24 mouse cellular contexts compared by ENCODE assay signal in the genomic region with DNA sequence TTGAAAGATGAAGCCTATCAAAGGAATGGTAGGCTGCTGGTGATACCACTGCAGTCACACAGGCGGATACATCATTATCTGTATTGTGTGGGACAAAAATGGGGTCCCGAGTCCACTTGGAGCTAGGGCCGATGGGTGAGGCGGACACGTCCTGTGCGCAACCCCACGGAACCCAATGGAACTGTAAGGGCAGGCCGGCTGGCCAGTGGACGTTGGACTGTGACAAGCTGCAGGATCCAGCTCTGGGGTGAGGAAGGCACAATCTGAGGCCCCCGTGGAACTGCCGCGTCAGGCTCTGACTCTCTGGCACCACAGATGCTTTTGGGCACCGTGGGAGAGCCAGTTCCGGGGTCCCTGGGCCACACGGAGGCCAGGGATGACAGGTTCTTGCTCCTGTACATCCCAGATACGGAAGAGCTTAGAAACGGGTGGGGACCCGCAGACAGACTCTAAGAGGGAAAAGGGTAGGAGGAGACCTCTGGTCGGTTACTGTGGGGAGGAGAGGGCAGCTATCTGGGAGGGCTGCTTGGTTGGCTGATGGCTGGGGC. TPM values are rescaled to one million over a fixed set of nuclear protein-coding genes. Genes with fewer than 3 reads are reported as not detected.
DNase-seq lines count a peak whose midpoint lies in the region; ATAC-seq and TF ChIP-seq lines count a peak whose summit lies in the region.
"Had no signal": no experiment of that assay in that cellular context is flagged by ENCODE, and none has a peak within 500 bp of the region (broad histone marks: within the 10 kb centered on the region; RNA-seq: fewer than 3 reads in every experiment).

No protein-coding gene starts in this region.

- H3K27ac ChIP-seq in heart, embryonic 11.5 days (ENCODE audit: low read depth, low read length) = peak overlapping the region; percentile 50; the same call in 1 of the 2 replicates
- H3K27ac ChIP-seq in kidney, embryonic 14.5 days (ENCODE audit: low read depth, low read length) = no peak overlapping the region
- H3K27ac ChIP-seq in midbrain, embryonic 15.5 days = no peak overlapping the region
- H3K27ac ChIP-seq in midbrain, postnatal 0 days (ENCODE audit: low read depth, low read length) = no peak overlapping the region
- no peak overlapping the region for H3K27ac ChIP-seq in neural tube, embryonic 15.5 days (replicated peaks)
- H3K27ac ChIP-seq: forebrain, embryonic 10.5 days; layer of hippocampus, adult 2 months; limb, embryonic 15.5 days; liver, embryonic 15.5 days had no signal

- TF ChIP-seq CTCF in midbrain, postnatal 0 days (IDR thresholded peaks at IDR 0.05) = no peak

- H3K36me3 ChIP-seq in heart, embryonic 11.5 days (ENCODE audit: control insufficient read depth, insufficient read depth, low read length) = peaks cover 8% of the 10 kb centered on the region; the same call in 1 of the 2 replicates
- H3K36me3 ChIP-seq in kidney, embryonic 14.5 days (ENCODE audit: control insufficient read depth, insufficient read depth, low read length) = peaks cover 9% of the 10 kb centered on the region; the same call in 1 of the 2 replicates
- no peaks in the 10 kb centered on the region for H3K36me3 ChIP-seq in midbrain, embryonic 15.5 days (replicated peaks)
- peaks cover 7% of the 10 kb centered on the region; the same call in 1 of the 2 replicates for H3K36me3 ChIP-seq in midbrain, postnatal 0 days (ENCODE audit: insufficient read depth, low read length)
- H3K36me3 ChIP-seq in neural tube, embryonic 15.5 days = peaks cover 10% of the 10 kb centered on the region

- no peaks in the 10 kb centered on the region for H3K4me1 ChIP-seq in heart, embryonic 11.5 days (ENCODE audit: control insufficient read depth, insufficient read depth, low read length)
- no peaks in the 10 kb centered on the region for H3K4me1 ChIP-seq in kidney, embryonic 14.5 days (ENCODE audit: control insufficient read depth, insufficient read depth, low read length)
- H3K4me1 ChIP-seq in midbrain, embryonic 15.5 days = no peaks in the 10 kb centered on the region
- H3K4me1 ChIP-seq in midbrain, postnatal 0 days (ENCODE audit: insufficient read depth, low read length) = no peaks in the 10 kb centered on the region
- no peaks in the 10 kb centered on the region for H3K4me1 ChIP-seq in neural tube, embryonic 15.5 days
- H3K4me1 ChIP-seq: limb, embryonic 15.5 days; liver, embryonic 15.5 days had no signal

- H3K4me2 ChIP-seq in heart, embryonic 11.5 days = no peak overlapping the region
- H3K4me2 ChIP-seq in kidney, embryonic 14.5 days (replicated peaks; ENCODE audit: low read depth, low read length) = no peak overlapping the region
- no peak overlapping the region for H3K4me2 ChIP-seq in midbrain, embryonic 15.5 days
- no peak overlapping the region for H3K4me2 ChIP-seq in midbrain, postnatal 0 days (ENCODE audit: low read depth, low read length, poor library complexity, severe bottlenecking)
- no peak overlapping the region for H3K4me2 ChIP-seq in neural tube, embryonic 15.5 days
- H3K4me2 ChIP-seq: limb, embryonic 15.5 days; liver, embryonic 15.5 days had no signal

- 81% methylated on average over 19 of the region's 19 CpGs for WGBS in heart, embryonic 11.5 days (ENCODE audit: insufficient replicate concordance)
- WGBS in kidney, embryonic 14.5 days = 91% methylated on average over 19 of the region's 19 CpGs
- WGBS in midbrain, embryonic 15.5 days = 88% methylated on average over 19 of the region's 19 CpGs
- whole genome bisulfite sequencing in midbrain, postnatal 0 days = 94% methylated on average over 19 of the region's 19 CpGs
- 91% methylated on average over 19 of the region's 19 CpGs for WGBS in neural tube, embryonic 15.5 days

- 0 out of 2 replicates have a peak, but pooled peaks have one; percentile 31 for ATAC-seq in heart, embryonic 11.5 days (replicated peaks; ENCODE audit: insufficient number of reproducible peaks, low FRiP score, low TSS enrichment)
- peak; percentile 20; the same call in 1 of the 2 replicates for ATAC-seq in kidney, embryonic 14.5 days (ENCODE audit: low FRiP score, low TSS enrichment)
- peak; percentile 24; the same call in 1 of the 2 replicates for ATAC-seq in midbrain, embryonic 15.5 days (replicated peaks)
- no peak; the same call in 1 of the 2 replicates for ATAC-seq in midbrain, postnatal 0 days (ENCODE audit: low FRiP score)
- 0 out of 2 replicates have a peak, but pooled peaks have one; percentile 11 for ATAC-seq in neural tube, embryonic 15.5 days (ENCODE audit: low FRiP score)

- H3K27me3 ChIP-seq in heart, embryonic 11.5 days (ENCODE audit: control insufficient read depth, insufficient read depth, low read length) = no peaks in the 10 kb centered on the region
- H3K27me3 ChIP-seq in kidney, embryonic 14.5 days (ENCODE audit: control insufficient read depth, insufficient read depth, low read length) = no peaks in the 10 kb centered on the region
- no peaks in the 10 kb centered on the region for H3K27me3 ChIP-seq in midbrain, embryonic 15.5 days (replicated peaks)
- no peaks in the 10 kb centered on the region for H3K27me3 ChIP-seq in midbrain, postnatal 0 days (ENCODE audit: insufficient read depth, low read length)
- H3K27me3 ChIP-seq in neural tube, embryonic 15.5 days (replicated peaks) = no peaks in the 10 kb centered on the region
- H3K27me3 ChIP-seq: CH12.LX; limb, embryonic 15.5 days; liver, embryonic 15.5 days had no signal

- H3K4me3 ChIP-seq in heart, embryonic 11.5 days (ENCODE audit: low read depth, low read length) = no peak overlapping the region
- no peak overlapping the region for H3K4me3 ChIP-seq in kidney, embryonic 14.5 days (ENCODE audit: low read length)
- H3K4me3 ChIP-seq in midbrain, embryonic 15.5 days = no peak overlapping the region
- no peak overlapping the region for H3K4me3 ChIP-seq in midbrain, postnatal 0 days (ENCODE audit: low read depth, low read length)
- no peak overlapping the region for H3K4me3 ChIP-seq in neural tube, embryonic 15.5 days (replicated peaks)
- H3K4me3 ChIP-seq: forebrain, embryonic 10.5 days; layer of hippocampus, adult 2 months; limb, embryonic 15.5 days; liver, embryonic 15.5 days had no signal

- no peak overlapping the region for H3K9ac ChIP-seq in heart, embryonic 11.5 days (ENCODE audit: low read depth, low read length)
- no peak overlapping the region for H3K9ac ChIP-seq in kidney, embryonic 14.5 days (ENCODE audit: low read depth, low read length)
- no peak overlapping the region for H3K9ac ChIP-seq in midbrain, embryonic 15.5 days
- no peak overlapping the region for H3K9ac ChIP-seq in midbrain, postnatal 0 days (replicated peaks; ENCODE audit: low read length, poor library complexity, severe bottlenecking)
- H3K9ac ChIP-seq in neural tube, embryonic 15.5 days (replicated peaks) = no peak overlapping the region
- H3K9ac ChIP-seq: limb, embryonic 15.5 days; liver, embryonic 15.5 days had no signal

- no peak for DNase-seq in heart, adult 9 months (ENCODE audit: low spot score in 2 of 2)
- DNase-seq in kidney, postnatal 4 days = no peak
- no peak for DNase-seq in midbrain, postnatal 0 days (ENCODE audit: low spot score)
- DNase-seq: cerebellum, adult 18-20 months; cerebellum, postnatal 25 days; embryo, embryonic 11 days; gastrocnemius, postnatal 10 days; heart, adult 18-20 months; heart, postnatal 36 days; kidney, adult 9 months; layer of hippocampus, postnatal 36 days; right cerebral cortex, postnatal 14 days; spleen, adult 18-20 months; thymus, adult 18-20 months; thymus, postnatal 4 days had no signal

- no peaks in the 10 kb centered on the region for H3K9me3 ChIP-seq in heart, embryonic 11.5 days (replicated peaks; ENCODE audit: control insufficient read depth, low read length)
- H3K9me3 ChIP-seq in kidney, embryonic 14.5 days (ENCODE audit: control insufficient read depth, low read length) = no peaks in the 10 kb centered on the region
- H3K9me3 ChIP-seq in midbrain, embryonic 15.5 days = no peaks in the 10 kb centered on the region
- no peaks in the 10 kb centered on the region for H3K9me3 ChIP-seq in midbrain, postnatal 0 days (ENCODE audit: low read length)
- H3K9me3 ChIP-seq in neural tube, embryonic 15.5 days (replicated peaks) = no peaks in the 10 kb centered on the region
- H3K9me3 ChIP-seq: forebrain, embryonic 10.5 days; limb, embryonic 15.5 days; liver, embryonic 15.5 days had no signal

RNA-seq across cellular contexts. Expression of a gene that starts 36.0 kb away (rescaled TPM):
- polyA plus RNA-seq in heart, embryonic 11.5 days (2014; fragmentation: Nextera tagmentation; extraction: Ambion mirVana) = 797 and 836 TPM in 2 replicates
- 37.9 and 44.5 TPM in 2 replicates for polyA plus RNA-seq in kidney, embryonic 14.5 days (2014; fragmentation: Nextera tagmentation; extraction: Ambion mirVana)
- polyA plus RNA-seq in midbrain, embryonic 15.5 days (2015; fragmentation: Nextera tagmentation; extraction: Ambion mirVana) = 47.3 and 48.5 TPM in 2 replicates
- total RNA-seq in midbrain, postnatal 0 days (2014; rRNA removed) = 38.0 and 40.5 TPM in 2 replicates
- 77.8 and 86.3 TPM in 2 replicates for polyA plus RNA-seq in midbrain, postnatal 0 days (2015; fragmentation: Nextera tagmentation; extraction: Ambion mirVana)
- 80.6 and 84.9 TPM in 2 replicates for polyA plus RNA-seq in neural tube, embryonic 15.5 days (2015; fragmentation: Nextera tagmentation; extraction: Ambion mirVana)
